Mouse (Mus musculus) C2C12 (cell line): ENCODE measurements around the gene Cadm1.

Experiments used
- CEBPB ChIP-seq: IDR thresholded peaks from one replicate; pipeline ENCODE4 v1.6.1; 2011; ENCODE audit warnings: low read depth, mild to moderate bottlenecking, control low read depth, moderate library complexity
- MYOG ChIP-seq: IDR thresholded peaks from one replicate; pipeline ENCODE4 v1.6.1; 2011; ENCODE audit not compliant: control insufficient read depth, insufficient read length; ENCODE audit errors: extremely low read depth

GRCm38 (mm10) chr9:47895121-47895520, 365.1 kb downstream of the Cadm1 start:
- no peak for TF ChIP-seq MYOG
- no peak for TF ChIP-seq CEBPB
